8 mouse cellular contexts compared by ENCODE assay signal in genomic region chr8:88272231-88273050, GRCm38 (mm10). TPM values are rescaled to one million over a fixed set of nuclear protein-coding genes. Genes with fewer than 3 reads are reported as not detected.
A peak's percentile ranks its signal among the peaks of the same experiment; 100 is the strongest.
DNase-seq lines count a peak whose midpoint lies in the region; ATAC-seq and TF ChIP-seq lines count a peak whose summit lies in the region.

Adcy7 (plus strand) TSS chr8:88272403.

- peak within 1 kb of the TSS; percentile 42 for H3K4me3 ChIP-seq in embryonic facial prominence, embryonic 12.5 days
- peak within 1 kb of the TSS; percentile 38 to 47 for H3K4me3 ChIP-seq in heart, embryonic 14.5 days (ENCODE audit: control insufficient read depth in 1 of 2, insufficient read depth in 1 of 2, low read depth in 1 of 2, low read length in 2 of 2)
- peak within 1 kb of the TSS; percentile 57 for H3K4me3 ChIP-seq in limb, embryonic 10.5 days
- H3K4me3 ChIP-seq in spleen, adult 2 months (ENCODE audit: extremely low read depth, insufficient read depth, insufficient read length): peak within 1 kb of the TSS; percentile 59

- peaks cover 22% of the 10 kb centered on the region for H3K27me3 ChIP-seq in embryonic facial prominence, embryonic 12.5 days
- peaks cover 16% of the 10 kb centered on the region for H3K27me3 ChIP-seq in heart, embryonic 14.5 days (ENCODE audit: control insufficient read depth, insufficient read depth, low read length)
- peaks cover 46% of the 10 kb centered on the region for H3K27me3 ChIP-seq in limb, embryonic 10.5 days (ENCODE audit: low read depth, poor library complexity, severe bottlenecking)
- H3K27me3 ChIP-seq in spleen, adult 2 months (ENCODE audit: control insufficient read depth, insufficient read depth, low read length): peaks cover 3% of the 10 kb centered on the region; the same call in 1 of the 2 replicates

- H3K4me2 ChIP-seq in embryonic facial prominence, embryonic 12.5 days (replicated peaks): peak within 1 kb of the TSS; percentile 91
- H3K4me2 ChIP-seq in heart, embryonic 14.5 days (ENCODE audit: low read length): peak within 1 kb of the TSS; percentile 94

- DNase-seq in ES-CJ7 (ENCODE audit: low read depth, low spot score): peak; percentile 79
- peak; percentile 80 for DNase-seq in adrenal gland, postnatal 10 days
- DNase-seq in limb, embryonic 10.5 days (ENCODE audit: low spot score): peak; percentile 79
- peak in 1 of 2 experiments; percentile 70 for DNase-seq in spleen, adult 2 months (ENCODE audit: low read depth in 1 of 2, low spot score in 2 of 2)
- no peak for DNase-seq in MN1 (ENCODE audit: low spot score)

- no peaks in the 10 kb centered on the region for H3K36me3 ChIP-seq in embryonic facial prominence, embryonic 12.5 days
- H3K36me3 ChIP-seq in heart, embryonic 14.5 days (ENCODE audit: control insufficient read depth, insufficient read depth, low read length): no peaks in the 10 kb centered on the region
- no peaks in the 10 kb centered on the region for H3K36me3 ChIP-seq in limb, embryonic 10.5 days
- no peaks in the 10 kb centered on the region for H3K36me3 ChIP-seq in spleen, adult 2 months (ENCODE audit: control insufficient read depth, insufficient read depth, low read length)

- WGBS in embryonic facial prominence, embryonic 12.5 days: 4% methylated on average over 64 of the region's 64 CpGs
- 5% methylated on average over 57 of the region's 64 CpGs for WGBS in heart, embryonic 14.5 days
- WGBS in limb, embryonic 10.5 days: 3% methylated on average over 61 of the region's 64 CpGs
- WGBS in spleen, adult 2 months: 6% methylated on average over 63 of the region's 64 CpGs

- H3K9ac ChIP-seq in embryonic facial prominence, embryonic 12.5 days: peak within 1 kb of the TSS; percentile 52
- H3K9ac ChIP-seq in heart, embryonic 14.5 days (ENCODE audit: low read length): peak within 1 kb of the TSS; percentile 72

- ATAC-seq in embryonic facial prominence, embryonic 12.5 days (ENCODE audit: insufficient number of reproducible peaks, insufficient read depth, low FRiP score, low TSS enrichment): peak; percentile 38
- ATAC-seq in heart, embryonic 14.5 days (ENCODE audit: insufficient number of reproducible peaks, insufficient read depth, low FRiP score, low read depth): peak; percentile 33; the same call in 1 of the 2 replicates
- ATAC-seq in megakaryocyte-erythroid progenitor cell, adult 5-6 weeks (replicated peaks; ENCODE audit: low FRiP score, low TSS enrichment, poor library complexity, severe bottlenecking): peak; percentile 45

- peak; percentile 64; the same call in 1 of the 2 replicates for TF ChIP-seq CTCF in spleen, adult 2 months (IDR thresholded peaks at IDR 0.05; ENCODE audit: extremely low read depth, insufficient read depth, insufficient read length, insufficient replicate concordance)

- no peak within 1 kb of the TSS for H3K27ac ChIP-seq in embryonic facial prominence, embryonic 12.5 days
- H3K27ac ChIP-seq in heart, embryonic 14.5 days (replicated peaks in 1 of 2; ENCODE audit: control insufficient read depth in 1 of 2, insufficient read depth in 1 of 2, low read depth in 2 of 2, low read length in 2 of 2): no peak within 1 kb of the TSS
- H3K27ac ChIP-seq in limb, embryonic 10.5 days: peak within 1 kb of the TSS; percentile 81
- no peak within 1 kb of the TSS for H3K27ac ChIP-seq in spleen, adult 2 months (ENCODE audit: insufficient read depth, low read length)

- no peak for TF ChIP-seq POLR2A in spleen, adult 2 months (IDR thresholded peaks at IDR 0.05; ENCODE audit: low read depth, low read length)

- no peaks in the 10 kb centered on the region for H3K9me3 ChIP-seq in embryonic facial prominence, embryonic 12.5 days
- no peaks in the 10 kb centered on the region for H3K9me3 ChIP-seq in heart, embryonic 14.5 days (ENCODE audit: control insufficient read depth, low read length)
- H3K9me3 ChIP-seq in limb, embryonic 10.5 days (replicated peaks): no peaks in the 10 kb centered on the region

- H3K4me1 ChIP-seq in embryonic facial prominence, embryonic 12.5 days: peaks cover 5% of the 10 kb centered on the region; the same call in 1 of the 2 replicates
- peaks cover 0 to 10% of the 10 kb centered on the region in 2 experiments; a peak in 3 of 4 replicates for H3K4me1 ChIP-seq in heart, embryonic 14.5 days (ENCODE audit: control insufficient read depth in 2 of 2, insufficient read depth in 2 of 2, low read length in 2 of 2)
- H3K4me1 ChIP-seq in limb, embryonic 10.5 days: peaks cover 11% of the 10 kb centered on the region
- H3K4me1 ChIP-seq in spleen, adult 2 months (ENCODE audit: control insufficient read depth, insufficient read depth, insufficient read length): peaks cover 8% of the 10 kb centered on the region

RNA-seq across cellular contexts. Expression of gene Adcy7, which starts in this region (rescaled TPM):
- 10 to 100 TPM in 1 of 2 experiments, 1 to 10 TPM in 1; 8.1 to 10.1 TPM for total RNA-seq in adrenal gland, postnatal 10 days (2021)
- 4.0 and 4.1 TPM in 2 replicates for polyA plus RNA-seq in embryonic facial prominence, embryonic 12.5 days (2016; fragmentation: Nextera tagmentation; extraction: Ambion mirVana)
- 3.2 TPM in 2 replicates for polyA plus RNA-seq in heart, embryonic 14.5 days (2014; fragmentation: Nextera tagmentation; extraction: Ambion mirVana)
- polyA plus RNA-seq in limb, embryonic 10.5 days (2016; fragmentation: Nextera tagmentation; extraction: Ambion mirVana): 2.2 and 3.1 TPM in 2 replicates
- total RNA-seq in megakaryocyte-erythroid progenitor cell, adult 5-6 weeks (2014; fragmentation: Nextera tagmentation): 60.4 and 66.1 TPM in 2 replicates
- 48.0 and 48.9 TPM in 2 replicates for total RNA-seq in megakaryocyte-erythroid progenitor cell, adult 5-6 weeks (2017)
- 76.9 and 98.6 TPM in 2 replicates for polyA plus RNA-seq in spleen, adult 2 months (2012; rRNA removed)

Comparison
In these comparisons a context has a peak if more than half of its experiments do, and no peak if none do; other contexts are left out.
1. RNA of gene Adcy7 (total RNA-seq): 48.0 to 66.1 TPM in megakaryocyte-erythroid progenitor cell, adult 5-6 weeks; 8.1 to 10.1 TPM in adrenal gland, postnatal 10 days; every median in the first group is over 4 times any median in the second.
2. RNA of gene Adcy7 (polyA plus RNA-seq): 76.9 to 98.6 TPM in spleen, adult 2 months; 4.0 to 4.1 TPM in embryonic facial prominence, embryonic 12.5 days, 3.2 TPM in heart, embryonic 14.5 days and 2.2 to 3.1 TPM in limb, embryonic 10.5 days; every median in the first group is over 10 times any median in the second.
3. Peak in every context shown above with its lines, with median percentiles within 50 percentile points of each other: ATAC-seq and H3K4me3 ChIP-seq.